Mouse (Mus musculus) v-Abl transformed pro-B cells (cell line): Measurements from ENCODE around the gene Ereg.

Source experiments
- in situ Hi-C, 2 experiments: fragments of 400-800 bp; cut with MboI; formaldehyde crosslinking; loops; one replicate each; pipeline ENCODE4 v1.15.1; 2025; ENCODE audit not compliant: unreplicated experiment in 2 of 2

The Ereg gene

DNA sequence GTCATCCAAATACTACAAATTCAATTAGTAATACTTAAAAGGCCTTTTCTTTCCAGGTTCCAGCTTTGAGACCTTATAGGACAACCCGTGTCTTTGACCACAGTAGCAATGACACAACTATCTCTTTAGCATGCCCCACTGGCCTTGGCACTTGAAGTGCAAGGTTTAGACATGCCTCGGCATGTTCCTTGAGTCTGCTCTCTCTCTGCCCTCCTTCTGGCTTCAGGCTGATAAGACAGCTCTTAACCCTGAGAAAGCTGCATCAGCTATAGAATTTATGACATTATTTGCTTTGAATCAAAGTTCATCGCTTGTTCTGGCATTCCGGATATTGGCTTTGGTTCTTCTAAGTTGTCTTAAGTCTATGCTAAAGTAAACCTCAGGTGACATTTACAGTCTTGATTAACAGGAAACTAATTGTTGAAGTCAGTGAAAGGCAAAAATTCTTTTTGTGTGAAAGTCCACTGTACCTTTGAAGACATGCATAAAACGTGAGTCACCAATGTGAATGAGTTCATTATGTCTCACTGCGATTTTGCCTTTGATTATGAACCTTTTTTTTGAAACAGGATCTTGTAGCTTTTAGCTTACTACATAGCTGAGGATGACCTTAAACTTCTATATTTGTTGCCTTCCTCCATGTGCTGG is 35.7 kb downstream of the Ereg start:
- in situ Hi-C loops, result no loop called here

GRCm38 (mm10) chr5:91111019-91111418 is 36.6 kb downstream of the Ereg start:
- in situ Hi-C loops, result no loop called here

- in situ Hi-C loops, result no loop called here
Measured at GRCm38 (mm10) chr5:91113967-91114366, 39.5 kb downstream of the Ereg start.

DNA sequence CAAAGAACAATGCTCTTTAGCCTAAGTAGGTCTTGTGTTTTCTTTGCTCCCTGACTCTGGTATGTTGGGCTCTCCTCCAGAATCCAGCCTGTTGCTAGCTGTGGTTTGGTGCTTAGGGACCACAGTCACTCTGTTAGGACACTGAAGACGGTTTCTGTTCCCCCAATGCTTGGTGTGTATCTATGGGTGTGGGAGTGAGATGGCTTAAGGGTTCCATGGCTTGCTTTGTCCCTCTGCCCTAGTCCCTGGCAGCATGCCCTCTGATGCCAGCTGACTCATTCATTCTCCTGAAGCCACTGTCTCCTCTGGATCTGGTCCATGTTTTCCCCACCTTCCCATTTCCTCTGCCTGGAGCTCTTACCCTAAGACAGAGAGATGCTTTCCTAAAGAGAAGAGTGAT is 40.2 kb downstream of the Ereg start:
- in situ Hi-C loops, result no loop called here

DNA sequence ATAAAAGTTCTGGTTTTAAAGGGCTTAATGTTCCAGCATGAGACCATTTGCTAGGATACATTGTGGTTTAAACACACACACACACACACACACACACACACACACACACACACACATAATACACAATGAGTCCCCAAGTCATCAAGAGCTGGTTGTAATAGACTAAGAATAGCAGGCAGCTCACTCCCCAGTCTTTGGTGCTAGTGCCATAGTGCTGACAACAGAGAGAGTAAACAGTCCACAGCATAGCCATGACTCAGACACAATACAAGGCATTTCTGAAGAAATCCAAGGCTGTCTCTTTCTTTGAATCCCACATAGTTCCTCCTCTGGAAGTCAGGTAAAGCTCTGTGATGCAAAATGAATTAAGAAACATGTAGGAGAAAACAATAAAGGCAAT is 44.2 kb downstream of the Ereg start:
- in situ Hi-C loops, result no loop called here

DNA sequence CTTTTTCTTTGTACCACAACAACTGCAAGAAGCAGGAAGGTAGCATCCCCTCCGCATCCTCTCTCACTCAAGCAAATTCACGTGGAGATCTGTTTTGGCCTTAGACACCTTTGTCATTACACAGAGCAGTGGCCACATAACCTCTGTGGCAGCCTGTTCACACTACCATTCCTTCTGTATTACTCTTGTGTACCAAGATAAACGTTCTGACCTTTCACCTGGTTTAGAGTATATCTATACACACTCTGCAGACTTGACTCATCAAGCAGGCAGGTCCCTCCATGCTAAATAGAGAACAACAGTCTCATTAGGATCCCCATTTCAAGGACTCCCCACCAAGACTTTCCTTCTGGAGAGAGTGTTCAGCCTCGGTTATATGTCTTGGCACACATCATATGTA is 49.0 kb downstream of the Ereg start:
- in situ Hi-C loops, result no loop called here

DNA sequence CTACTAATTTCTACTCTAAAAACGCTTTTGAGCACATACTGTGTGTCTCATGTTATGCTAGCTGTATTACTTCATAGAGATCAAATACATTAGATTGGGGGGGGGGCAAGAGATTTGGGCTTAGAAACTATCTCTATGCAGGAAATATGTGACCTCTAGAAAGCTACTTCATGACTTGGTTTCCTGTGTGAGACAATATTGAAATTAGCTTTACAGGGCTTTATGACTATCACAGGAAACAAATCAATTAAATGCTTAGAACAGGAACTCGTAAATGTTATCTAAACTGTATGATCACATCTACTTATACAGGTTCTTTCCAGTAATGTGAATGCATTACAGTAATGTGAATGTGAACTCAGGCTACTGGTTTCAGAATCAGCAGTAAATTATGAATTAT is 49.7 kb downstream of the Ereg start:
- in situ Hi-C loops, result no loop called here

DNA sequence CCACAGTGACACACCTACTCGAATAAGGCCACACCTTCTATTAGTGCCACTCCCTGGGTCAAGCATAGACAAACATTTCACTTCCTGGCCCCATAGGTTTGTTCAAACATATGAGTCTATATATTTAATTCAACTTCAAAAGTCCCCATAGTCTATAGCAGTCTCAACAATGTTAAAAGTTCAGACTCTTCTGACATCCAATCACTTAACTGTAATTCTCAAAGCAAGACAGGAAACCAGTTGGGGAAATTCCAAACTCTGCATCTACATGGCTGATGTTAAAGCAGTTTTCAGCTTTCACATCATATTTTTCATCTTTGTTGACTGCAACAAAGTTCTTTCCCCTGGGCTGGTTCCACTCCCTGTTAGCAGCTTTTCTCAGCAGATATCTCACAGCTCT is 52.2 kb downstream of the Ereg start:
- in situ Hi-C loops, result no loop called here

- in situ Hi-C loops, result no loop called here
Measured at GRCm38 (mm10) chr5:91134961-91135360, 60.5 kb downstream of the Ereg start.

- in situ Hi-C loops, result no loop called here
Measured at GRCm38 (mm10) chr5:91138970-91139369, 64.5 kb downstream of the Ereg start.

DNA sequence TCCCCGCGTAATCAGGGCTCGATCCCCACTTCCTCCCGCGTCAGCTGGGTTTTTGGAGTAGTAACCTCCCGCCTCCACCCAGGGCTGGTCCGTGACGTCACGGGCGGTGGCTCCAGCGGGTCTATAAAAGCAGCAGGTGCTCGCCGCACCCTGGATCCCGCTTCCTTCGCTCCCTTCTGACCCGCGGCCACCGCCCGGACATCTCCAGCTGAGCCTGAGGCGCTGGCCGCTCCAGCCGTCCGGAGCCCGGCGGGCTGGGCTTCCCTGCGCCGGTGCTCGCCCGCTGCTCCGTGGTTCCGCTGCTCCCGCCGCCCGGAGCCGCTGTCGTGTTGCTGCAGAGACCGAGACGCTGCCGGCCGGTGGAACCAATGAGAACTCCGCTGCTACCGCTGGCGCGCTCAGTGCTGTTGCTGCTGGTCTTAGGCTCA is 65.0 kb downstream of the Ereg start, which contains the start of gene Areg:
Gene Areg, plus strand, starts transcription at position 154 of the 428 bp plus-strand sequence.
- in situ Hi-C loops, result no loop called here

- in situ Hi-C loops, result no loop called here
Measured at GRCm38 (mm10) chr5:91140896-91141448, 66.5 kb downstream of the Ereg start.
